Mouse (Mus musculus) kidney, adult 2 months (tissue): Measurements from ENCODE around the gene Akap6. TPM values are rescaled to one million over a fixed set of nuclear protein-coding genes. Genes with fewer than 3 reads are reported as not detected.

Experiments
- DNase-seq: peaks from one replicate; pipeline ENCODE4 v3.0.0; 2021
- H3K27ac ChIP-seq: fragments of 200-500 bp; 2 replicates; pipeline ENCODE4 v1.5.1; 2012; ENCODE audit warnings: low read depth, low read length, control low read depth, inconsistent platforms; ENCODE audit not compliant: insufficient read depth
- H3K27me3 ChIP-seq: fragments of 200-500 bp; replicated peaks from 2 replicates; pipeline ENCODE4 v1.6.1; 2012; ENCODE audit warnings: mild to moderate bottlenecking, moderate library complexity, low read length, inconsistent platforms; ENCODE audit not compliant: control insufficient read depth, insufficient read depth
- H3K36me3 ChIP-seq: fragments of 200-500 bp; 2 replicates; pipeline ENCODE4 v1.6.1; 2012; ENCODE audit warnings: mild to moderate bottlenecking, moderate library complexity, low read length, inconsistent platforms; ENCODE audit not compliant: control insufficient read depth, insufficient read depth
- H3K4me1 ChIP-seq: fragments of 200-500 bp; 2 replicates; pipeline ENCODE4 v1.6.1; 2011; ENCODE audit warnings: low read length; ENCODE audit not compliant: control insufficient read depth, insufficient read depth
- H3K4me3 ChIP-seq: fragments of 200-500 bp; 2 replicates; pipeline ENCODE4 v1.5.1; 2011; ENCODE audit warnings: mild to moderate bottlenecking, low read depth, low read length, control low read depth; ENCODE audit not compliant: insufficient read depth
- CTCF ChIP-seq: fragments of 200-500 bp; conservative IDR thresholded peaks from 2 replicates; pipeline ENCODE4 v1.5.1; 2011; ENCODE audit warnings: low read depth, mild to moderate bottlenecking, control low read depth, low read length, moderate library complexity, mixed read lengths; ENCODE audit not compliant: insufficient read depth, insufficient read length
- POLR2A ChIP-seq: fragments of 200-500 bp; IDR thresholded peaks from one replicate; pipeline ENCODE4 v1.6.1; 2011; ENCODE audit warnings: low read depth, low read length, control low read depth
- WGBS: fragments of 180-500 bp; shearing (Covaris S2); methylation state at CpG from one replicate; pipeline ENCODE4 v1.1.7; 2018; 5-methylcytosine and 5-hydroxymethylcytosine counted together
- polyA plus RNA-seq: library from polyadenylated mRNA; depleted of rRNA; stranded (reverse); fragments of >200 nt; gene quantifications from 2 replicates; pipeline ENCODE4 v1.2.3, GENCODE M21; 2012

Akap6 gene
- polyA plus RNA-seq, 1 experiment, result 0.25 TPM

DNA sequence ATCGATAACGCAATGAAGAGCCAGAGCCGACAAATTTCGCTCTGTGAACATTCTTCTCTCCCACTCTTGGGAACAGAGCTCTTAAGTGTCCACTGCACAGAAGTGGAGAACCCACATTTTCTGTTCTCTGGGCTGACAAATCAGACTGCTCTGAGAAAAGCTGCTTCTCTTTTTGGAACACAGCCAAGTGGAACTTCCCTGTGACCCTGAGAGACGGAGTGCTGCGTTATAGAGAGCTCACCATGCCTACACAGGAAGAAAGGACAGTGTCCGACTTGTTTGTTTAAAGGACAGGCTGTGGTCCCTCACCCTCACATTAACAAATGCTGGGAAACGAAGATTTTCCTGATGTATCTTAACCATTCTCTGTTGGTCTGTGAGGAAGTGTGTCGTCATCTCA, 11.8 kb upstream of the Akap6 start:
- H3K36me3 ChIP-seq, result no peaks in the 10 kb centered on the region
- WGBS, result 51% methylated on average over 9 of the region's 9 CpGs
- TF ChIP-seq CTCF (no peak), POLR2A (no peak)
- no peaks in the 10 kb centered on the region for H3K4me1 ChIP-seq
- no peak overlapping the region for H3K27ac ChIP-seq
- no peaks in the 10 kb centered on the region for H3K27me3 ChIP-seq
- no peak overlapping the region for H3K4me3 ChIP-seq
- no peak for DNase-seq

DNA sequence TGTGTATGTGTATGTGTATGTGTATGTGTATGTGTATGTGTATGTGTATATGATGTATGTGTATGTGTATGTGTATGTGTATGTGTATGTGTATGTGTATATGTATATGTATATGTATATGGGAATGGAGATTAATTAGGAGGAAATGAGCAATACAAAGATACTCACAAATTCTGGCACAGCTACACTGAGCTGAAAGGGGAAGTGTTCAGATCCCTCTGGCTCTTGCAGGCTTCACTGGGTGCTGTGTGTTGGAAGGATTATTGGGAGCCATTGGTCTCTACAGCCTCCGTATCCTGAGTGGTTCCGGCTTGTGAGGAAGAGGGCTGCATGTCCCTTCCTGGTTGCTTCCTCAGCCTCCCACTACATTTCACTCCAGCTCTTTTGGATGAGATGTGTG, 10.5 kb upstream of the Akap6 start:
- H3K27ac ChIP-seq, result no peak overlapping the region
- DNase-seq, result no peak
- no peaks in the 10 kb centered on the region for H3K4me1 ChIP-seq
- H3K36me3 ChIP-seq, result no peaks in the 10 kb centered on the region
- WGBS, result 90% methylated on average over 2 of the region's 2 CpGs
- H3K4me3 ChIP-seq, result no peak overlapping the region
- no peak for TF ChIP-seq POLR2A
- TF ChIP-seq CTCF, result no peak
- H3K27me3 ChIP-seq, result no peaks in the 10 kb centered on the region

DNA sequence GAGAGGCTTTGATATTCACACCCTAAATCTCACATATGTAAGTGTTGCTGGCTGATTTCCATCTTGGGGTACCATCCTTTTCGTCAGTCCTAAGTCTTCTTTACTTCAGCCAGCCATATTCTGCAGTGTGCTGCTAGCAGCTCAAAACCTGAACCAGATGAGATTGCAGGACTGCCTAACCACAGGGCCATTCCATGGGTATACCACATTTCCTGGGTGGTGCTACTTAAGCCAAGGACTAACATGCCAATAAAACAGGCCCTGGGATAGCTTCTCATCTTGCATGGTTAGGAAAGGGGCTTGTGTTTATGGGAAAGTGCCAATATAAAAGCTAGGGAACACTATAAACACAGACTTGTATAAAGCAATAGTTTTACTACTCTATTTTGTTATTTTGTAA, 7.6 kb upstream of the Akap6 start:
- Histone ChIP-seq H3K36me3 (no peaks in the 10 kb centered on the region), H3K27me3 (no peaks in the 10 kb centered on the region), H3K4me1 (no peaks in the 10 kb centered on the region), H3K27ac (no peak overlapping the region), H3K4me3 (no peak overlapping the region)
- TF ChIP-seq POLR2A (no peak), CTCF (no peak)
- WGBS, result 93% methylated on average over 1 of the region's 1 CpGs
- DNase-seq, result no peak

DNA sequence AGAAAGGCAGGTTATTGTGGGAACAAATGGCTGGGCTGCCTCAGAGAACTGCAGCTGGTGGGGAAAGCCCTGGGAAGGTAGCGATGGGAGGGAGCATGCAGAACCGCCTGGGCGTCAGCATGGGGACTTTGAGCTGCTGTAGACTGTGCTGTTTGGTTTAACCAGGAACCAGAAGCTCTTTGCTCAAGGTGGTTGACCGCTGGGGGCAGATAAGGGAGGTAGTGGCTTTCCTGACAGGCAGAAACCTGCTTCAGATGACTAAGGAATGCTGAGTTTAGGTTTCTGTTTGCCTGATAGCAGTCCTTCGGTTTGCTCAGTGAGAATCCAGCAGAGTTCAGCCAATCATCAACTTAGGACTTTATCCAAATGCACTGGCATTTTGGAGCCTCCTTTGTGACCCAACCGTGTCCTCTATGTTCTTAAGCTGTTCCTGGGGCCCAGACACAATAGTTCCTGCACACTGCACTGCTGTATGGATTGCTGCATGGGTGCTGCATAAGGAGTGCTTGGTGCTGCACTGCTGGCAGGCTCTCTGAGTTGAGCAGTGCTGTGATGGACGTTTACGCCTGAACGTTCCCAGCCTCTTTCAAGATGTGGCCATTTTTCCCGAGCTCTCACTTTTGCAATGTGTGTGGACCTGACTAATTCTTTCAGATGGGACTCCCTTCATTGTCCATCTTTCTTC, 6.8 kb upstream of the Akap6 start:
- no peak overlapping the region for H3K27ac ChIP-seq
- 41% methylated on average over 10 of the region's 10 CpGs for WGBS

DNA sequence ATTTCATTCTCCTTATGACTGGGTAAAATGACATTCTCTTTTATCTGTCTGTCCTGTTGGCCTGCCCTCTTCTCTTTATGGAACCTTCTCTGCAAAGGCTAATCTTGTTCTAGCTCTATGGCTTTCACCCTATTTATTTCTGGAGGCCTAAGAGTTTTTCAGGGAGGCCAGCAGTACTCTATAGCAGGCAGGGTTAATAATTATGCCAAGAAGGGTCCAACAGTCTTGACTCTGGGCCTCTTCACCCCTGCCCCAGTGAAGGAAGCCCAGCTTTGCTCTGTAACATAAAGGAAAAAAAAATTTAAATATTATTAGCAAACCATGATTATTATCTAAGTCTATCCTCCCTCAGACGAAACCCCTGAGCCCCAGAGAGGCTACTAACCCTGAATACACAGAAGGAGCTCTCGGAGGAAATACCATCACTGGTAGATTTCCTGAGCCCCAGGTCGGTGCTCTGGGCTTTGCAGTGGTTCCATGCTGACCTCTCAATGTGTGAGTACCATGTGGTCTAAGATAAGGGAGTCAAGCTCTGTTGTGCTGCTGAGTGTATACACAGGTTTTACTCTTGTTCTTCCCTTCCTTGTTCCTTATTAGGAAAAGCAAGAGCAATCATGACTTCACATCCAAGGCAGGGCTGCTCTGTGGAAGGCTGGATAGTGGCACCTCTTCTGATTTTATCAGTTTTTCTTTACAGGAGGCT, 1.6 kb upstream of the Akap6 start:
- H3K27ac ChIP-seq, result no peak overlapping the region
- H3K4me1 ChIP-seq, result no peaks in the 10 kb centered on the region
- no peaks in the 10 kb centered on the region for H3K36me3 ChIP-seq
- TF ChIP-seq CTCF, result no peak
- TF ChIP-seq POLR2A, result no peak
- DNase-seq, result no peak
- WGBS, result 75% methylated on average over 3 of the region's 3 CpGs
- no peaks in the 10 kb centered on the region for H3K27me3 ChIP-seq
- no peak overlapping the region for H3K4me3 ChIP-seq

More for the DNA sequence above, 6.8 kb upstream of the Akap6 start:
- no peaks in the 10 kb centered on the region for H3K4me1 ChIP-seq
- no peak overlapping the region for H3K4me3 ChIP-seq
- no peaks in the 10 kb centered on the region for H3K27me3 ChIP-seq
- no peak for TF ChIP-seq POLR2A
- TF ChIP-seq CTCF, result no peak
- peak; percentile 29 for DNase-seq
- no peaks in the 10 kb centered on the region for H3K36me3 ChIP-seq

DNA sequence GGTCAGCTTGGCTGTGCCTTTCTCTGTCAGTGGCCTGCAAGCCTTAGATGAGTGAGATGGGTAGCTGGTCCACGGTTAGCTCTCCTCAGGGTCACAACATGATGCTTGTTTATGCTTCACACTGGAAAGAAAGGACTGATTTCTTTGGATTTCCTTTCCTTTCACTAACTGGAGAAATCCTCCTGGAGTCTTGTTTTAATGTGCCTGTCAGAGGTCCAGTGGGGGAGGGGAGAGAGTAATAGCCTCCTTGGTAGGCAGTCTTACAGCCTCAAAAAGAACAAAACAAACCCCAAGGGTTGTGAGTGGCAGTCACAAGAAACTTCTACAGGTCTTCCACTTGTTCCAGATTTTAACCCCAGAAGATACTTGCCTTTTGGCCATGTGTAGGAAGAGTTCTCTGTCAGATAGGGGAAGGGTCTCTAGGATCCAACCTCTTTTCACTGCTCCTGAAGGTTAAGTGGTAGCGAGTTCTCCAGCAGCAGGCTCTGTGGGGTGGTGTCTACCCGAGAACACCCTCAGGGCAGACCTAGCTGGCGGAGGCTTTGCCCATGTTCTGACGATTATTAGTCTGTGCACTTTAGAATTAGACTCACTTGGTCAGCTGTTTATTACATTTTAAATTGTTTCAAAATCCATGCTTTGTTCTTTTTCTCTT, 780 bp upstream of the Akap6 start:
- H3K27ac ChIP-seq, result no peak overlapping the region
- H3K4me3 ChIP-seq, result no peak overlapping the region
- H3K27me3 ChIP-seq, result no peaks in the 10 kb centered on the region
- DNase-seq, result no peak
- WGBS, result 79% methylated on average over 5 of the region's 5 CpGs
- no peaks in the 10 kb centered on the region for H3K36me3 ChIP-seq
- H3K4me1 ChIP-seq, result no peaks in the 10 kb centered on the region
- TF ChIP-seq CTCF (no peak), POLR2A (no peak)
